Mouse (Mus musculus): ENCODE measurements at regions not wholly inside any gene's neighbourhood (a gene's known extent, or its start where the extent isn't known, plus 50 kb on each side); places are given as distances from the start of the nearest gene placed in this dataset.

DNA sequence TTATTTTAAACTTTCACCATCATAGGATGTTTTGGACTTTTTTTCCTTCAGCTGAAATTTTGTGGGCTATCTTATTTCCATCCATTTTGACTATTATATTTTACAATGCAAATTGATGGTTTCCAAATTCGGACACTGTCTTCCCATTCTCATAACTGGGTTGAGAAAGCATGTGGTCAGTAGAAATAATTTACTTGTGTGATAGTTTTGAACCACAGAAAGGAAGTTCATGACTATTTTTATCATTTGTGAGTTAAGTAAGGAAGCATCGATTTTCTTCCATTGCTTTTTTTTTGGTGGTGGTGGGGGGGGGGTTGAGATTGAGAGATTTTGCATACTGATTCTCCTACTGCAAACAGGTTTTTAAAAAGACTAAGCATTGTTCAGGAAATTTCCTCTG lies 874.4 kb downstream of the Gsdmc2 start:
- TF ChIP-seq CTCF (IDR thresholded peaks at IDR 0.05; ENCODE audit: low read depth) (no peak), EP300 (IDR thresholded peaks at IDR 0.05; ENCODE audit: low read depth) (no peak)
